Mouse (Mus musculus): ENCODE measurements around the gene Lrch3. TPM values are rescaled to one million over a fixed set of nuclear protein-coding genes. Genes with fewer than 3 reads are reported as not detected.
"Not testable (repeated sequence)": the region's sequence is repeated elsewhere in the genome, so short reads cannot be mapped to it uniquely, and the experiment has no call there.

Gene Lrch3
- polyA plus RNA-seq (2014; fragmentation: Nextera tagmentation; extraction: Ambion mirVana), result 24.3 and 36.0 TPM in 2 replicates

- peak within 1 kb of the TSS; percentile 98 for H3K4me3 ChIP-seq (ENCODE audit: low read depth, low read length)
- no peaks in the 10 kb centered on the region for H3K36me3 ChIP-seq (ENCODE audit: control insufficient read depth, insufficient read depth, low read length)
- peak within 1 kb of the TSS; percentile 93 for H3K9ac ChIP-seq (ENCODE audit: low read length)
- peak within 1 kb of the TSS; percentile 74 for H3K4me2 ChIP-seq (ENCODE audit: low read length)
- peak; percentile 94 for DNase-seq (ENCODE audit: low spot score)
- H3K27me3 ChIP-seq (replicated peaks; ENCODE audit: control insufficient read depth, insufficient read depth, low read length), result no peaks in the 10 kb centered on the region
- WGBS, result under 1% methylated on average over 83 of the region's 85 CpGs
- peak; percentile 96 for ATAC-seq
- no peaks in the 10 kb centered on the region for H3K4me1 ChIP-seq (ENCODE audit: control insufficient read depth, insufficient read depth, low read length)
- no peaks in the 10 kb centered on the region for H3K9me3 ChIP-seq (replicated peaks; ENCODE audit: control insufficient read depth, low read length)
- H3K27ac ChIP-seq (ENCODE audit: low read depth, low read length), result peak within 1 kb of the TSS; percentile 59
These were observed at the start of gene Lrch3 for GRCm38 (mm10) chr16:32913937-32914881. Gene Lrch3, plus strand, starts transcription at chr16:32914100.

DNA sequence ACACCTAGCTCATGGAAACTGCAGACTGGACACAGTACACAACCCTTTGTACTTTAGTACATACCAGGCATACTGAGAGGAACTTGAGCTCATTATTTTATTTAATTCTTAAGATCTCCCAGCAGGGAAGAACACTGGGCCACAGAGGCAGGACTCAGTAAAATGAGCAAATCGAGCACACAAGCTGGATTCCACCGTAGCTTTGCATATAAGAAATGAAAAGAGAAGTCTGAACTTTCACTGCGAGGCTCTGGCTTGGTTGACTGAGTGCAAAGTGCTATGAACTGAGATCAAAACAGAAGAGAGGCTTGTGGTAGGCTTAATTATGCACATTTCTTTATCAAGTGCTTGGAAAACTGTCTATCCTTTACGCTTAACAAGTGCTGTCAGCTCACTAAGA lies 48.5 kb upstream of the Lrch3 start:
- H3K4me2 ChIP-seq (ENCODE audit: low read length), result no peak overlapping the region
- H3K4me3 ChIP-seq (ENCODE audit: low read depth, low read length), result no peak overlapping the region
- H3K4me1 ChIP-seq (ENCODE audit: control insufficient read depth, insufficient read depth, low read length), result peaks cover 10% of the 10 kb centered on the region
- ATAC-seq (no peak), DNase-seq (ENCODE audit: low spot score) (no peak)
- WGBS, result 64% methylated on average over 4 of the region's 4 CpGs
- no peaks in the 10 kb centered on the region for H3K36me3 ChIP-seq (ENCODE audit: control insufficient read depth, insufficient read depth, low read length)
- no peaks in the 10 kb centered on the region for H3K27me3 ChIP-seq (replicated peaks; ENCODE audit: control insufficient read depth, insufficient read depth, low read length)
- H3K9me3 ChIP-seq (replicated peaks; ENCODE audit: control insufficient read depth, low read length), result no peaks in the 10 kb centered on the region
- no peak overlapping the region for H3K27ac ChIP-seq (ENCODE audit: low read depth, low read length)
- 0 out of 2 replicates have a peak overlapping the region, but pooled peaks have one; percentile 17 for H3K9ac ChIP-seq (ENCODE audit: low read length)

- Histone ChIP-seq H3K4me3 (ENCODE audit: low read depth, low read length) (no peak overlapping the region), H3K36me3 (ENCODE audit: control insufficient read depth, insufficient read depth, low read length) (no peaks in the 10 kb centered on the region), H3K27me3 (replicated peaks; ENCODE audit: control insufficient read depth, insufficient read depth, low read length) (no peaks in the 10 kb centered on the region), H3K9ac (ENCODE audit: low read length) (0 out of 2 replicates have a peak overlapping the region, but pooled peaks have one; percentile 85), H3K4me2 (ENCODE audit: low read length) (peak overlapping the region; percentile 78), H3K9me3 (replicated peaks; ENCODE audit: control insufficient read depth, low read length) (no peaks in the 10 kb centered on the region), H3K4me1 (ENCODE audit: control insufficient read depth, insufficient read depth, low read length) (peaks cover 10% of the 10 kb centered on the region), H3K27ac (ENCODE audit: low read depth, low read length) (no peak overlapping the region)
- DNase-seq (ENCODE audit: low spot score) (no peak), ATAC-seq (no peak)
- WGBS, result 88% methylated on average over 5 of the region's 5 CpGs
These were observed 47.2 kb upstream of the Lrch3 start for GRCm38 (mm10) chr16:32866713-32867112.

GRCm38 (mm10) chr16:32867919-32868552 lies 45.9 kb upstream of the Lrch3 start:
- H3K27ac ChIP-seq (ENCODE audit: low read depth, low read length), result peak overlapping the region; percentile 84
- ATAC-seq (peak; percentile 100), DNase-seq (ENCODE audit: low spot score) (peak; percentile 97)
- H3K9ac ChIP-seq (ENCODE audit: low read length), result peak overlapping the region; percentile 85
- peak overlapping the region; percentile 77 for H3K4me3 ChIP-seq (ENCODE audit: low read depth, low read length)
- peaks cover 10% of the 10 kb centered on the region for H3K4me1 ChIP-seq (ENCODE audit: control insufficient read depth, insufficient read depth, low read length)
- H3K9me3 ChIP-seq (replicated peaks; ENCODE audit: control insufficient read depth, low read length), result no peaks in the 10 kb centered on the region
- under 1% methylated on average over 35 of the region's 35 CpGs for WGBS
- no peaks in the 10 kb centered on the region for H3K27me3 ChIP-seq (replicated peaks; ENCODE audit: control insufficient read depth, insufficient read depth, low read length)
- no peaks in the 10 kb centered on the region for H3K36me3 ChIP-seq (ENCODE audit: control insufficient read depth, insufficient read depth, low read length)
- peak overlapping the region; percentile 78 for H3K4me2 ChIP-seq (ENCODE audit: low read length)

DNA sequence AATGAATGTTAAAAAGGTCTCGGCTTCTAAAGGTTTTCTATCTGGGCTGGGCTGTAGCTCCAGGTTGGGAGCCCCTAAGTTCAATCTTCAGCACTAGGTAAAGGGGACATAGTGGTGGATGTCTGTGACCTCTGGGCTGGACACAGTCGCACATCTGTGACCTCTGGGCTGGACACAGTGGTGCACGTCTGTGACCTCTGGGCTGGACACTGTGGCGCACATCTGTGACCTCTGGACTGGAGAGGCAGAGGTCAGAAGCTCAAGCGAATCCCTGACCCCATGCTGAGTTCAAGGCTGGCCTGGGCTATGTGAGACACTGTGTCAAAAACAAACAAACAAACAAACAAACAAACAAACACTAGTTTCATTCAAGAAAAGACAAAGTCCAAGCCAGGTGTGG lies 43.7 kb upstream of the Lrch3 start:
- Histone ChIP-seq H3K9me3 (replicated peaks; ENCODE audit: control insufficient read depth, low read length) (no peaks in the 10 kb centered on the region), H3K4me2 (ENCODE audit: low read length) (no peak overlapping the region), H3K9ac (ENCODE audit: low read length) (no peak overlapping the region), H3K36me3 (ENCODE audit: control insufficient read depth, insufficient read depth, low read length) (no peaks in the 10 kb centered on the region), H3K4me3 (ENCODE audit: low read depth, low read length) (no peak overlapping the region), H3K27me3 (replicated peaks; ENCODE audit: control insufficient read depth, insufficient read depth, low read length) (no peaks in the 10 kb centered on the region), H3K27ac (ENCODE audit: low read depth, low read length) (no peak overlapping the region), H3K4me1 (ENCODE audit: control insufficient read depth, insufficient read depth, low read length) (peaks cover 10% of the 10 kb centered on the region)
- DNase-seq (ENCODE audit: low spot score) (no peak), ATAC-seq (no peak)
- WGBS, result 68% methylated on average over 5 of the region's 5 CpGs

GRCm38 (mm10) chr16:32873366-32873765 lies 40.5 kb upstream of the Lrch3 start:
- Histone ChIP-seq H3K27ac (ENCODE audit: low read depth, low read length) (no peak overlapping the region), H3K27me3 (replicated peaks; ENCODE audit: control insufficient read depth, insufficient read depth, low read length) (no peaks in the 10 kb centered on the region), H3K4me1 (ENCODE audit: control insufficient read depth, insufficient read depth, low read length) (no peaks in the 10 kb centered on the region), H3K4me2 (ENCODE audit: low read length) (no peak overlapping the region), H3K9ac (ENCODE audit: low read length) (no peak overlapping the region), H3K4me3 (ENCODE audit: low read depth, low read length) (no peak overlapping the region), H3K9me3 (replicated peaks; ENCODE audit: control insufficient read depth, low read length) (no peaks in the 10 kb centered on the region), H3K36me3 (ENCODE audit: control insufficient read depth, insufficient read depth, low read length) (no peaks in the 10 kb centered on the region)
- ATAC-seq (no peak), DNase-seq (ENCODE audit: low spot score) (no peak)
- WGBS, result 53% methylated on average over 3 of the region's 3 CpGs

DNA sequence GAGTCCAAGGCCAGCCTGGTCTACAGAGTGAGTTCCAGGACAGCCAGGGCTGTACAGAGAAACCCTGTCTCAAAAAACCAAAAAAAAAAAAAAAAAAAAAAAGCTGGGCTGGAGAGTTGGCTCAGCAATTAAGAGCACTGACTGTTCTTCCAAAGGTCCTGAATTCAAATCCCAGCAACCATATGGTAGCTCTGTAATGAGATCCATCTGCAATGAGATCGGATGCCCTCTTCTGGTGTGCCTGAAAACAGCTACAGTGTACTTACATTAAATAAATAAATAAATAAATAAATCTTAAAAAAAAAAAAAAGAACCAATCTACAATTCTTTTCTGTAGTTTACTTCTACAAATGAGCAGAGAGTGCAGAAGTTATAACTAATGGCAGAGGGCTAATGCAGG lies 38.6 kb upstream of the Lrch3 start:
- H3K9ac ChIP-seq (ENCODE audit: low read length); H3K36me3 ChIP-seq (ENCODE audit: control insufficient read depth, insufficient read depth, low read length); H3K27me3 ChIP-seq (replicated peaks; ENCODE audit: control insufficient read depth, insufficient read depth, low read length); ATAC-seq; H3K4me3 ChIP-seq (ENCODE audit: low read depth, low read length); H3K9me3 ChIP-seq (replicated peaks; ENCODE audit: control insufficient read depth, low read length); H3K27ac ChIP-seq (ENCODE audit: low read depth, low read length); DNase-seq (ENCODE audit: low spot score); H3K4me2 ChIP-seq (ENCODE audit: low read length): not testable (repeated sequence)
- 71% methylated on average over 1 of the region's 1 CpGs for WGBS
- H3K4me1 ChIP-seq (ENCODE audit: control insufficient read depth, insufficient read depth, low read length), result peaks cover 12% of the 10 kb centered on the region

- Histone ChIP-seq H3K36me3 (ENCODE audit: control insufficient read depth, insufficient read depth, low read length) (no peaks in the 10 kb centered on the region), H3K4me3 (ENCODE audit: low read depth, low read length) (no peak overlapping the region), H3K4me2 (ENCODE audit: low read length) (no peak overlapping the region), H3K9ac (ENCODE audit: low read length) (no peak overlapping the region), H3K4me1 (ENCODE audit: control insufficient read depth, insufficient read depth, low read length) (peaks cover 12% of the 10 kb centered on the region), H3K9me3 (replicated peaks; ENCODE audit: control insufficient read depth, low read length) (no peaks in the 10 kb centered on the region), H3K27me3 (replicated peaks; ENCODE audit: control insufficient read depth, insufficient read depth, low read length) (no peaks in the 10 kb centered on the region), H3K27ac (ENCODE audit: low read depth, low read length) (no peak overlapping the region)
- WGBS, result 92% methylated on average over 3 of the region's 3 CpGs
- DNase-seq (ENCODE audit: low spot score) (no peak), ATAC-seq (no peak)
These were observed 38.1 kb upstream of the Lrch3 start for GRCm38 (mm10) chr16:32875847-32876246.

DNA sequence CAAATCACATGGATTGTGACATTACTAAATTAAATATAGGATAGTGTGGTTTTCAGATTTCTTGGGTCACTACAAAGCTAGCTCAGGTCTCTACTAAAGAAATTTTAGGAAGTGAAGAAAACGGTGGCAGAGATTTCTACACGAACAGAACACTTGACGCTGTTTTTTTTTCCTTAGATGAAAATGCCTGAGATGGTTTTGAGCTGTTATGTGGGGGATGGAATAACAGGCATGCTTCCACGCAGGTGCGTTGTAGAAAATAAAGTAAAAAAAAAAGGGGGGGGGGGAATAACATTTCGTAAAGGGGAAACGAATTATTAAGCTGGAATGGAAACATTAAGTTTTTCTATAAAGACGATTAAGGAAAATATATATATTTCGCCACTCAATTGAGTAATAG lies 37.1 kb upstream of the Lrch3 start:
- Histone ChIP-seq H3K9me3 (replicated peaks; ENCODE audit: control insufficient read depth, low read length) (no peaks in the 10 kb centered on the region), H3K36me3 (ENCODE audit: control insufficient read depth, insufficient read depth, low read length) (no peaks in the 10 kb centered on the region), H3K9ac (ENCODE audit: low read length) (peak overlapping the region; percentile 86), H3K27ac (ENCODE audit: low read depth, low read length) (no peak overlapping the region), H3K4me1 (ENCODE audit: control insufficient read depth, insufficient read depth, low read length) (peaks cover 12% of the 10 kb centered on the region), H3K27me3 (replicated peaks; ENCODE audit: control insufficient read depth, insufficient read depth, low read length) (no peaks in the 10 kb centered on the region), H3K4me3 (ENCODE audit: low read depth, low read length) (peak overlapping the region; percentile 92), H3K4me2 (ENCODE audit: low read length) (peak overlapping the region; percentile 86)
- DNase-seq (ENCODE audit: low spot score), result no peak
- WGBS, result 32% methylated on average over 9 of the region's 9 CpGs
- no peak for ATAC-seq
